Mouse (Mus musculus) myocyte (in vitro differentiated cells): ENCODE results near the gene Polr2l. TPM values are rescaled to one million over a fixed set of nuclear protein-coding genes. Genes with fewer than 3 reads are reported as not detected.

Experiments used
- H3K27me3 ChIP-seq: one replicate; pipeline ENCODE4 v1.6.1; 2011; ENCODE audit not compliant: control insufficient read depth, insufficient read depth, insufficient read length
- H3K36me3 ChIP-seq: one replicate; pipeline ENCODE4 v1.6.1; 2011; ENCODE audit not compliant: control insufficient read depth, insufficient read depth
- H3K4me2 ChIP-seq: one replicate; pipeline ENCODE4 v1.6.1; 2011; ENCODE audit warnings: low read depth, control low read depth
- H3K4me3 ChIP-seq: one replicate; pipeline ENCODE4 v1.5.1; 2011; ENCODE audit warnings: mild to moderate bottlenecking, control low read depth, moderate library complexity
- H3K79me2 ChIP-seq: one replicate; pipeline ENCODE4 v1.6.1; 2011; ENCODE audit not compliant: control insufficient read depth, insufficient read depth
- H3ac ChIP-seq: one replicate; pipeline ENCODE4 v1.6.1; 2011; ENCODE audit not compliant: control insufficient read depth, insufficient read length
- CEBPB ChIP-seq: IDR thresholded peaks from 2 replicates; pipeline ENCODE4 v1.6.1; 2011; ENCODE audit warnings: mild to moderate bottlenecking, moderate library complexity; ENCODE audit not compliant: poor library complexity, insufficient read depth, severe bottlenecking
- E2F4 ChIP-seq: IDR thresholded peaks from one replicate; pipeline ENCODE4 v1.6.1; 2011; ENCODE audit warnings: mild to moderate bottlenecking, control low read depth, moderate library complexity; ENCODE audit not compliant: insufficient read depth
- MAX ChIP-seq: IDR thresholded peaks from one replicate; pipeline ENCODE4 v1.6.1; 2011; ENCODE audit warnings: low read depth, mild to moderate bottlenecking, control low read depth
- MYOD1 ChIP-seq, 3 experiments: IDR thresholded peaks; one replicate each; pipeline ENCODE4 v1.6.1; 2011; ENCODE audit warnings: control low read depth in 2 of 3, low read depth in 2 of 3, mild to moderate bottlenecking in 2 of 3, moderate library complexity in 1 of 3; ENCODE audit not compliant: insufficient read length in 2 of 3, control insufficient read depth in 1 of 3
- MYOG ChIP-seq, 3 experiments: IDR thresholded peaks; one replicate each; pipeline ENCODE4 v1.6.1; 2011; ENCODE audit warnings: control low read depth in 2 of 3, low read depth in 2 of 3, mild to moderate bottlenecking in 2 of 3; ENCODE audit not compliant: insufficient read length in 2 of 3, control insufficient read depth in 1 of 3, insufficient read depth in 1 of 3
- POLR2A ChIP-seq: IDR thresholded peaks from one replicate; pipeline ENCODE4 v1.6.1; 2011; ENCODE audit warnings: low read depth, mild to moderate bottlenecking, control low read depth, moderate library complexity; ENCODE audit not compliant: insufficient read length
- POLR2AphosphoS2 ChIP-seq: IDR thresholded peaks from one replicate; pipeline ENCODE4 v1.6.1; 2011; ENCODE audit warnings: low read depth, control low read depth; ENCODE audit not compliant: insufficient read length
- REST ChIP-seq: IDR thresholded peaks from one replicate; pipeline ENCODE4 v1.6.1; 2011; ENCODE audit warnings: mild to moderate bottlenecking, control low read depth, moderate library complexity; ENCODE audit not compliant: insufficient read depth, insufficient read length
- SRF ChIP-seq: IDR thresholded peaks from one replicate; pipeline ENCODE4 v1.6.1; 2011; ENCODE audit warnings: low read depth; ENCODE audit not compliant: control insufficient read depth, insufficient read length
- TCF12 ChIP-seq: IDR thresholded peaks from one replicate; pipeline ENCODE4 v1.6.1; 2011; ENCODE audit warnings: mild to moderate bottlenecking, control low read depth; ENCODE audit not compliant: poor library complexity, insufficient read depth, severe bottlenecking
- TCF3 ChIP-seq: IDR thresholded peaks from one replicate; pipeline ENCODE4 v1.6.1; 2011; ENCODE audit warnings: low read depth, control low read depth; ENCODE audit not compliant: insufficient read length
- USF1 ChIP-seq: IDR thresholded peaks from one replicate; pipeline ENCODE4 v1.6.1; 2011; ENCODE audit warnings: low read depth, mild to moderate bottlenecking, control low read depth, moderate library complexity
- polyA plus RNA-seq: library from polyadenylated mRNA; unstranded; fragments of >200 nt; fragmentation: generic; extraction: Trizol; gene quantifications from one replicate; pipeline ENCODE4 v1.2.1, GENCODE M21; 2012; ENCODE audit warnings: missing spikeins

Polr2l gene
- polyA plus RNA-seq, 1 experiment = 95.1 TPM

GRCm38 (mm10) chr7:141484186-141485120, 9.5 kb upstream of the Polr2l start:
- H3K4me3 ChIP-seq = no peak overlapping the region
- TF ChIP-seq SRF = no peak
- TF ChIP-seq TCF12 = no peak
- TF ChIP-seq POLR2A = no peak
- TF ChIP-seq POLR2AphosphoS2 = no peak
- no peak for TF ChIP-seq USF1
- TF ChIP-seq MYOG (IDR thresholded peaks at IDR 0.05; ENCODE audit: control insufficient read depth in 1 of 3, insufficient read depth in 1 of 3, insufficient read length in 2 of 3, low read depth in 2 of 3) = no peak
- no peak for TF ChIP-seq MAX
- no peak for TF ChIP-seq REST
- TF ChIP-seq TCF3 = no peak
- TF ChIP-seq CEBPB = no peak
- no peak for TF ChIP-seq E2F4
- peaks cover 23% of the 10 kb centered on the region for H3K79me2 ChIP-seq
- no peak overlapping the region for H3ac ChIP-seq
- no peak overlapping the region for H3K4me2 ChIP-seq
- peaks cover 4% of the 10 kb centered on the region for H3K36me3 ChIP-seq
- no peaks in the 10 kb centered on the region for H3K27me3 ChIP-seq

GRCm38 (mm10) chr7:141483114-141483653, 8.3 kb upstream of the Polr2l start:
- Histone ChIP-seq H3K79me2 (peaks cover 32% of the 10 kb centered on the region), H3K27me3 (no peaks in the 10 kb centered on the region), H3K4me3 (no peak overlapping the region), H3K36me3 (peaks cover 4% of the 10 kb centered on the region), H3ac (no peak overlapping the region), H3K4me2 (no peak overlapping the region)
- TF ChIP-seq MYOD1 (IDR thresholded peaks at IDR 0.05; ENCODE audit: control insufficient read depth in 1 of 3, insufficient read length in 2 of 3, low read depth in 2 of 3) (no peak), POLR2AphosphoS2 (no peak), MYOG (IDR thresholded peaks at IDR 0.05; ENCODE audit: control insufficient read depth in 1 of 3, insufficient read depth in 1 of 3, insufficient read length in 2 of 3, low read depth in 2 of 3) (no peak), TCF12 (no peak), E2F4 (no peak), USF1 (no peak), MAX (no peak), POLR2A (no peak), SRF (no peak), REST (no peak), CEBPB (no peak), TCF3 (no peak)

- no peak for TF ChIP-seq REST
- TF ChIP-seq MYOD1 (IDR thresholded peaks at IDR 0.05; ENCODE audit: control insufficient read depth in 1 of 3, insufficient read length in 2 of 3, low read depth in 2 of 3) = no peak
- TF ChIP-seq POLR2A = no peak
- no peak for TF ChIP-seq USF1
- TF ChIP-seq POLR2AphosphoS2 = no peak
- no peak for TF ChIP-seq MYOG (IDR thresholded peaks at IDR 0.05; ENCODE audit: control insufficient read depth in 1 of 3, insufficient read depth in 1 of 3, insufficient read length in 2 of 3, low read depth in 2 of 3)
- TF ChIP-seq TCF12 = no peak
- no peak for TF ChIP-seq MAX
- TF ChIP-seq E2F4 = no peak
- TF ChIP-seq TCF3 = no peak
- TF ChIP-seq SRF = no peak
- TF ChIP-seq CEBPB = no peak
- Histone ChIP-seq H3K4me2 (no peak overlapping the region), H3K27me3 (no peaks in the 10 kb centered on the region), H3K36me3 (peaks cover 4% of the 10 kb centered on the region), H3ac (no peak overlapping the region), H3K4me3 (no peak overlapping the region), H3K79me2 (peaks cover 38% of the 10 kb centered on the region)
These were observed 7.6 kb upstream of the Polr2l start for GRCm38 (mm10) chr7:141482531-141483024.

GRCm38 (mm10) chr7:141481498-141482401, 6.8 kb upstream of the Polr2l start:
- TF ChIP-seq MYOD1 (IDR thresholded peaks at IDR 0.05; ENCODE audit: control insufficient read depth in 1 of 3, insufficient read length in 2 of 3, low read depth in 2 of 3) (no peak), MAX (no peak), USF1 (no peak), E2F4 (no peak), POLR2A (no peak), MYOG (IDR thresholded peaks at IDR 0.05; ENCODE audit: control insufficient read depth in 1 of 3, insufficient read depth in 1 of 3, insufficient read length in 2 of 3, low read depth in 2 of 3) (no peak), REST (no peak), POLR2AphosphoS2 (no peak), TCF3 (no peak), TCF12 (no peak), SRF (no peak), CEBPB (no peak)
- H3K27me3 ChIP-seq = no peaks in the 10 kb centered on the region
- H3K79me2 ChIP-seq = peaks cover 44% of the 10 kb centered on the region
- no peak overlapping the region for H3K4me3 ChIP-seq
- H3ac ChIP-seq = no peak overlapping the region
- H3K36me3 ChIP-seq = peaks cover 4% of the 10 kb centered on the region
- no peak overlapping the region for H3K4me2 ChIP-seq
